Mouse (Mus musculus) left cerebral cortex, adult 2 months (tissue): ENCODE measurements around the gene 6430548M08Rik. TPM values are rescaled to one million over a fixed set of nuclear protein-coding genes. Genes with fewer than 3 reads are reported as not detected.

Source experiments
- DNase-seq, 2 experiments: peaks; one replicate each; pipeline ENCODE4 v3.0.0; 2021 to 2022; ENCODE audit warnings: low spot score in 2 of 2, mixed read lengths in 1 of 2; ENCODE audit errors: extremely low spot score in 1 of 2
- H3K27ac ChIP-seq: fragments of 200-600 bp; 2 replicates; pipeline ENCODE4 v1.8.1; 2022
- H3K4me3 ChIP-seq: fragments of 200-600 bp; 2 replicates; pipeline ENCODE4 v1.8.1; 2022
- CTCF ChIP-seq: fragments of 200-600 bp; IDR thresholded peaks from 2 replicates; pipeline ENCODE4 v1.8.1; 2022; ENCODE audit warnings: antibody characterized with exemption, mild to moderate bottlenecking, moderate library complexity
- intact Hi-C: fragments of 180-260 bp; cut with DNase I; formaldehyde crosslinking; loops from one replicate; pipeline ENCODE4 v1.15.1; 2025
- total RNA-seq, 2 experiments: library from RNA; stranded (reverse); gene quantifications; 2 replicates each; pipeline ENCODE4 v1.2.3; 2021

The 6430548M08Rik gene
- total RNA-seq, 2 experiments from 2014 or later: 234 to 249 TPM

DNA sequence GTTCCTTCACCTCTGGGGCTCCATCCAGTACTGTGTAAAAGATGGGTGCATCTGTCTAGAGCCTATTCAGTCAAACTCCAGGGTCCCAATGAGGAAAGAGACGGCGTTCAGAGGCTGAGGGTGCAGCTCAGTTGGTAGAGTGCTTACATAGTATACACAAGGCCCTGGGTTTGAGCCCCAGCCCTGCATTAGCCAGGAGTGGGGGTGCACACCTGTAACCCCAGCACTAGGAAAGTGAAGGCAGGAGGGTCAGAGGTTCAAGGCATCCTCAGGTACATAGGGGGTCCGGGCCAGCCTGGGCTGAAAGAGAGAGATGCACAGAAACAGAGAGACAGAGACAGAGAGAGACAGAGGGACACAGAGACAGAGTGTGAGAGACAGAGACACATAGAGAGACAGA lies 99.3 kb downstream of the 6430548M08Rik start:
- no peak for TF ChIP-seq CTCF
- DNase-seq: no peak
- Histone ChIP-seq H3K4me3 (no peak overlapping the region), H3K27ac (no peak overlapping the region)
- intact Hi-C loops: no loop called here

GRCm38 (mm10) chr8:120213939-120214338 lies 100.0 kb downstream of the 6430548M08Rik start:
- intact Hi-C loops: no loop called here
- no peak overlapping the region for H3K27ac ChIP-seq
- no peak overlapping the region for H3K4me3 ChIP-seq
- no peak for DNase-seq
- no peak for TF ChIP-seq CTCF

Other genes starting within 250 kb of the 6430548M08Rik start
- gene Usp10, start 203.8 kb upstream of the 6430548M08Rik start, total RNA-seq: 10 to 100 TPM; 86.4 to 88.9 TPM
- gene Gm20388, start 203.3 kb upstream of the 6430548M08Rik start, total RNA-seq: 1 to 10 TPM; 2.4 to 2.6 TPM
- gene Crispld2, start 121.7 kb upstream of the 6430548M08Rik start, total RNA-seq: 1 to 10 TPM; 2.3 to 3.4 TPM
- gene Zdhhc7, start 12.7 kb upstream of the 6430548M08Rik start, total RNA-seq: 10 to 100 TPM; 33.5 to 38.5 TPM
- gene Fam92b, start 63.3 kb downstream of the 6430548M08Rik start, total RNA-seq: 1 to 10 TPM in 1 of 2 experiments, under 1 TPM in 1; 0.68 to 1.0 TPM
- gene Gse1, start 114.3 kb downstream of the 6430548M08Rik start, total RNA-seq: 100 to 1,000 TPM in 1 of 2 experiments, 10 to 100 TPM in 1; 77.7 to 105 TPM